Mouse (Mus musculus): ENCODE data around the gene Med29.

- TF ChIP-seq CTCF (IDR thresholded peaks at IDR 0.05; ENCODE audit: low read depth) (no peak), EP300 (IDR thresholded peaks at IDR 0.05; ENCODE audit: low read depth) (no peak)
These were observed 8.5 kb upstream of the Med29 start for GRCm38 (mm10) chr7:28401030-28401429.
